Mouse (Mus musculus): ENCODE measurements around the gene Fibcd1. TPM values are rescaled to one million over a fixed set of nuclear protein-coding genes. Genes with fewer than 3 reads are reported as not detected.
A peak's percentile ranks its signal among the peaks of the same experiment; 100 is the strongest.

Fibcd1 gene
- polyA plus RNA-seq, 1 experiment from 2014 or later = 7.7 TPM

GRCm38 (mm10) chr2:31825469-31825911 lies 20.3 kb downstream of the Fibcd1 start:
- H3K4me3 ChIP-seq = no peak overlapping the region
- WGBS = 72% methylated on average over 16 of the region's 16 CpGs
- no peak for ATAC-seq (ENCODE audit: low FRiP score, low read depth)
- H3K36me3 ChIP-seq = no peaks in the 10 kb centered on the region
- H3K9ac ChIP-seq = no peak overlapping the region
- H3K9me3 ChIP-seq = no peaks in the 10 kb centered on the region
- no peak overlapping the region for H3K27ac ChIP-seq (replicated peaks)
- no peaks in the 10 kb centered on the region for H3K27me3 ChIP-seq
- H3K4me1 ChIP-seq (replicated peaks) = peaks cover 62% of the 10 kb centered on the region
- no peak overlapping the region for H3K4me2 ChIP-seq

- Histone ChIP-seq H3K9ac (no peak overlapping the region), H3K4me2 (no peak overlapping the region), H3K36me3 (no peaks in the 10 kb centered on the region), H3K4me1 (replicated peaks) (peaks cover 58% of the 10 kb centered on the region), H3K4me3 (no peak overlapping the region), H3K27ac (replicated peaks) (no peak overlapping the region), H3K27me3 (no peaks in the 10 kb centered on the region), H3K9me3 (no peaks in the 10 kb centered on the region)
- ATAC-seq (ENCODE audit: low FRiP score, low read depth) = no peak
- 69% methylated on average over 10 of the region's 15 CpGs for WGBS
These were observed 21.7 kb downstream of the Fibcd1 start for GRCm38 (mm10) chr2:31823933-31824730.

- Histone ChIP-seq H3K27ac (replicated peaks) (peak overlapping the region; percentile 61), H3K27me3 (no peaks in the 10 kb centered on the region), H3K9me3 (no peaks in the 10 kb centered on the region), H3K4me1 (replicated peaks) (peaks cover 47% of the 10 kb centered on the region), H3K9ac (peak overlapping the region; percentile 40), H3K4me3 (peak overlapping the region; percentile 22), H3K36me3 (no peaks in the 10 kb centered on the region), H3K4me2 (peak overlapping the region; percentile 54)
- 11% methylated on average over 39 of the region's 39 CpGs for WGBS
- peak; percentile 63 for ATAC-seq (ENCODE audit: low FRiP score, low read depth)
These were observed 23.1 kb downstream of the Fibcd1 start for GRCm38 (mm10) chr2:31822524-31823371.

GRCm38 (mm10) chr2:31815367-31815766 lies 30.4 kb downstream of the Fibcd1 start:
- ATAC-seq (ENCODE audit: low FRiP score, low read depth) = no peak
- no peak overlapping the region for H3K4me2 ChIP-seq
- no peak overlapping the region for H3K9ac ChIP-seq
- no peaks in the 10 kb centered on the region for H3K9me3 ChIP-seq
- 35% methylated on average over 5 of the region's 5 CpGs for WGBS
- no peaks in the 10 kb centered on the region for H3K27me3 ChIP-seq
- H3K4me1 ChIP-seq (replicated peaks) = peaks cover 4% of the 10 kb centered on the region
- no peak overlapping the region for H3K27ac ChIP-seq (replicated peaks)
- H3K36me3 ChIP-seq = no peaks in the 10 kb centered on the region
- H3K4me3 ChIP-seq = no peak overlapping the region

- H3K27ac ChIP-seq (replicated peaks) = no peak overlapping the region
- peaks cover 10% of the 10 kb centered on the region for H3K4me1 ChIP-seq (replicated peaks)
- no peaks in the 10 kb centered on the region for H3K9me3 ChIP-seq
- H3K4me3 ChIP-seq = no peak overlapping the region
- H3K27me3 ChIP-seq = no peaks in the 10 kb centered on the region
- ATAC-seq (ENCODE audit: low FRiP score, low read depth) = no peak
- no peak overlapping the region for H3K4me2 ChIP-seq
- H3K36me3 ChIP-seq = no peaks in the 10 kb centered on the region
- H3K9ac ChIP-seq = no peak overlapping the region
- WGBS = 79% methylated on average over 7 of the region's 7 CpGs
These were observed 31.1 kb downstream of the Fibcd1 start for GRCm38 (mm10) chr2:31814699-31815098.

GRCm38 (mm10) chr2:31813641-31814040 lies 32.2 kb downstream of the Fibcd1 start:
- H3K9ac ChIP-seq = no peak overlapping the region
- no peak overlapping the region for H3K4me2 ChIP-seq
- WGBS = 90% methylated on average over 4 of the region's 4 CpGs
- no peaks in the 10 kb centered on the region for H3K36me3 ChIP-seq
- no peak for ATAC-seq (ENCODE audit: low FRiP score, low read depth)
- no peak overlapping the region for H3K27ac ChIP-seq (replicated peaks)
- peaks cover 21% of the 10 kb centered on the region for H3K4me1 ChIP-seq (replicated peaks)
- no peaks in the 10 kb centered on the region for H3K27me3 ChIP-seq
- no peak overlapping the region for H3K4me3 ChIP-seq
- H3K9me3 ChIP-seq = no peaks in the 10 kb centered on the region

GRCm38 (mm10) chr2:31811086-31811958 lies 34.5 kb downstream of the Fibcd1 start:
- no peak for ATAC-seq (ENCODE audit: low FRiP score, low read depth)
- H3K27ac ChIP-seq (replicated peaks) = no peak overlapping the region
- H3K27me3 ChIP-seq = no peaks in the 10 kb centered on the region
- H3K36me3 ChIP-seq = no peaks in the 10 kb centered on the region
- H3K4me3 ChIP-seq = no peak overlapping the region
- peaks cover 44% of the 10 kb centered on the region for H3K4me1 ChIP-seq (replicated peaks)
- H3K9ac ChIP-seq = no peak overlapping the region
- H3K9me3 ChIP-seq = no peaks in the 10 kb centered on the region
- no peak overlapping the region for H3K4me2 ChIP-seq
- 85% methylated on average over 14 of the region's 14 CpGs for WGBS

GRCm38 (mm10) chr2:31810444-31810843 lies 35.4 kb downstream of the Fibcd1 start, which contains the start of gene Qrfp:
Gene Qrfp, minus strand, starts transcription at chr2:31810580.
- H3K9ac ChIP-seq = no peak within 1 kb of the TSS
- H3K4me1 ChIP-seq (replicated peaks) = peaks cover 51% of the 10 kb centered on the region
- no peaks in the 10 kb centered on the region for H3K36me3 ChIP-seq
- no peak within 1 kb of the TSS for H3K4me2 ChIP-seq
- WGBS = 42% methylated on average over 10 of the region's 12 CpGs
- H3K4me3 ChIP-seq = no peak within 1 kb of the TSS
- no peaks in the 10 kb centered on the region for H3K27me3 ChIP-seq
- no peaks in the 10 kb centered on the region for H3K9me3 ChIP-seq
- no peak within 1 kb of the TSS for H3K27ac ChIP-seq (replicated peaks)
- ATAC-seq (ENCODE audit: low FRiP score, low read depth) = no peak

GRCm38 (mm10) chr2:31809358-31809740 lies 36.5 kb downstream of the Fibcd1 start:
- H3K27me3 ChIP-seq = no peaks in the 10 kb centered on the region
- H3K9ac ChIP-seq = no peak overlapping the region
- no peaks in the 10 kb centered on the region for H3K9me3 ChIP-seq
- no peak overlapping the region for H3K4me3 ChIP-seq
- no peak overlapping the region for H3K4me2 ChIP-seq
- H3K27ac ChIP-seq (replicated peaks) = no peak overlapping the region
- no peak for ATAC-seq (ENCODE audit: low FRiP score, low read depth)
- H3K36me3 ChIP-seq = no peaks in the 10 kb centered on the region
- 38% methylated on average over 2 of the region's 2 CpGs for WGBS
- H3K4me1 ChIP-seq (replicated peaks) = peaks cover 56% of the 10 kb centered on the region

- Histone ChIP-seq H3K27me3 (no peaks in the 10 kb centered on the region), H3K4me2 (no peak overlapping the region), H3K4me3 (no peak overlapping the region), H3K27ac (replicated peaks) (no peak overlapping the region), H3K4me1 (replicated peaks) (peaks cover 56% of the 10 kb centered on the region), H3K9me3 (no peaks in the 10 kb centered on the region), H3K36me3 (no peaks in the 10 kb centered on the region), H3K9ac (no peak overlapping the region)
- ATAC-seq (ENCODE audit: low FRiP score, low read depth) = no peak
- WGBS = 30% methylated on average over 28 of the region's 28 CpGs
These were observed 37.1 kb downstream of the Fibcd1 start for GRCm38 (mm10) chr2:31808410-31809357.
